Mouse (Mus musculus) heart, adult 2 months (tissue): Measurements from ENCODE around the gene Elovl7. TPM values are rescaled to one million over a fixed set of nuclear protein-coding genes. Genes with fewer than 3 reads are reported as not detected.
A peak's percentile ranks its signal among the peaks of the same experiment; 100 is the strongest.

Experiments
- DNase-seq, 2 experiments: peaks; one replicate each; pipeline ENCODE4 v3.0.0; 2021
- H3K27ac ChIP-seq: fragments of 200-600 bp; 2 replicates; pipeline ENCODE4 v1.8.1; 2022
- H3K27me3 ChIP-seq: fragments of 200-500 bp; 2 replicates; pipeline ENCODE4 v1.6.1; 2012; ENCODE audit warnings: mild to moderate bottlenecking, low read length, inconsistent platforms, mixed read lengths; ENCODE audit not compliant: control insufficient read depth, insufficient read depth
- H3K36me3 ChIP-seq: fragments of 200-500 bp; 2 replicates; pipeline ENCODE4 v1.6.1; 2012; ENCODE audit warnings: low read length, inconsistent platforms; ENCODE audit not compliant: control insufficient read depth, insufficient read depth
- H3K4me1 ChIP-seq: fragments of 200-500 bp; 2 replicates; pipeline ENCODE4 v1.6.1; 2011; ENCODE audit warnings: low read length; ENCODE audit not compliant: control insufficient read depth, insufficient read depth
- H3K4me3 ChIP-seq: fragments of 200-600 bp; 2 replicates; pipeline ENCODE4 v1.8.1; 2022
- H3K79me2 ChIP-seq: fragments of 200-500 bp; replicated peaks from 2 replicates; pipeline ENCODE4 v1.6.1; 2012; ENCODE audit warnings: mild to moderate bottlenecking, inconsistent platforms, low read length, moderate library complexity, mixed read lengths; ENCODE audit not compliant: control insufficient read depth, insufficient read depth
- H3K9ac ChIP-seq: fragments of 200-500 bp; 2 replicates; pipeline ENCODE4 v1.6.1; 2012; ENCODE audit warnings: low read depth, mild to moderate bottlenecking, control low read depth, inconsistent platforms, low read length, mixed read lengths
- CTCF ChIP-seq: fragments of 200-600 bp; IDR thresholded peaks from 2 replicates; pipeline ENCODE4 v1.8.1; 2022; ENCODE audit warnings: antibody characterized with exemption, mild to moderate bottlenecking, moderate library complexity
- EP300 ChIP-seq: fragments of 200-500 bp; IDR thresholded peaks from 2 replicates; pipeline ENCODE4 v1.6.1; 2011; ENCODE audit warnings: low read depth, low read length, control low read depth; ENCODE audit not compliant: insufficient read depth
- POLR2A ChIP-seq: fragments of 200-500 bp; IDR thresholded peaks from 2 replicates; pipeline ENCODE4 v1.6.1; 2011; ENCODE audit warnings: mild to moderate bottlenecking, low read depth, low read length, control low read depth; ENCODE audit not compliant: insufficient read depth
- WGBS: fragments of 180-500 bp; shearing (Covaris S2); methylation state at CpG from one replicate; pipeline ENCODE4 v1.1.7; 2018; 5-methylcytosine and 5-hydroxymethylcytosine counted together
- intact Hi-C: fragments of 180-260 bp; cut with DNase I; formaldehyde crosslinking; loops from one replicate; pipeline ENCODE4 v1.15.1; 2025
- polyA plus RNA-seq: library from polyadenylated mRNA; depleted of rRNA; stranded (reverse); fragments of >200 nt; gene quantifications from 2 replicates; pipeline ENCODE4 v1.2.3, GENCODE M21; 2012
- total RNA-seq, 2 experiments: library from RNA; stranded (reverse); gene quantifications; 2 replicates each; pipeline ENCODE4 v1.2.3; 2021

Elovl7 gene
- total and polyA plus RNA-seq, 3 experiments, result 0.18 to 0.29 (median 0.20) TPM

GRCm38 (mm10) chr13:108315702-108316486, 101.7 kb downstream of the Elovl7 start, which contains the start of gene Depdc1b:
Depdc1b (plus strand) TSS chr13:108316332.
- WGBS, result under 1% methylated on average over 48 of the region's 48 CpGs
- intact Hi-C loops, result loop anchor here (10.0 kb wide), 1 partner anchor 271 kb away; the partner anchor contains the start of gene Smim15
- TF ChIP-seq EP300 (peak; percentile 9; the same call in 1 of the 2 replicates), POLR2A (peak; percentile 24; the same call in 1 of the 2 replicates), CTCF (peak; percentile 71)
- H3K4me1 ChIP-seq, result peaks cover 3% of the 10 kb centered on the region
- H3K4me3 ChIP-seq, result peak within 1 kb of the TSS; percentile 78
- peak within 1 kb of the TSS; percentile 86 for H3K27ac ChIP-seq
- H3K27me3 ChIP-seq, result 0 out of 2 replicates have a peak, but pooled peaks cover 2% of the 10 kb centered on the region
- peak within 1 kb of the TSS; percentile 63 for H3K9ac ChIP-seq
- no peaks in the 10 kb centered on the region for H3K79me2 ChIP-seq
- no peaks in the 10 kb centered on the region for H3K36me3 ChIP-seq
- DNase-seq, result peak; percentile 96

- H3K27ac ChIP-seq, result no peak overlapping the region
- peaks cover 3% of the 10 kb centered on the region for H3K4me1 ChIP-seq
- 0% methylated on average over 32 of the region's 32 CpGs for WGBS
- 0 out of 2 replicates have a peak, but pooled peaks cover 2% of the 10 kb centered on the region for H3K27me3 ChIP-seq
- H3K9ac ChIP-seq, result peak overlapping the region; percentile 35; the same call in 1 of the 2 replicates
- H3K36me3 ChIP-seq, result no peaks in the 10 kb centered on the region
- peak overlapping the region; percentile 78 for H3K4me3 ChIP-seq
- TF ChIP-seq EP300 (no peak), POLR2A (no peak)
- DNase-seq, result peak in 1 of 2 experiments; percentile 11
- intact Hi-C loops, result loop anchor here (10.0 kb wide), 1 partner anchor 272 kb away; the partner anchor contains the start of gene Smim15
- H3K79me2 ChIP-seq, result no peaks in the 10 kb centered on the region
These were observed 102.3 kb downstream of the Elovl7 start for GRCm38 (mm10) chr13:108316487-108316903.

GRCm38 (mm10) chr13:108317414-108317813, 103.2 kb downstream of the Elovl7 start:
- H3K4me1 ChIP-seq, result peaks cover 3% of the 10 kb centered on the region
- intact Hi-C loops, result loop anchor here (10.0 kb wide), 1 partner anchor 273 kb away; the partner anchor contains the start of gene Smim15
- no peaks in the 10 kb centered on the region for H3K36me3 ChIP-seq
- H3K79me2 ChIP-seq, result no peaks in the 10 kb centered on the region
- 88% methylated on average over 2 of the region's 2 CpGs for WGBS
- no peak overlapping the region for H3K4me3 ChIP-seq
- no peaks in the 10 kb centered on the region for H3K27me3 ChIP-seq
- no peak for TF ChIP-seq CTCF
- H3K27ac ChIP-seq, result no peak overlapping the region
- no peak for DNase-seq
- no peak overlapping the region for H3K9ac ChIP-seq

- Histone ChIP-seq H3K27me3 (no peaks in the 10 kb centered on the region), H3K4me3 (no peak overlapping the region), H3K4me1 (peaks cover 3% of the 10 kb centered on the region), H3K79me2 (no peaks in the 10 kb centered on the region), H3K36me3 (no peaks in the 10 kb centered on the region), H3K9ac (no peak overlapping the region), H3K27ac (no peak overlapping the region)
- no peak for DNase-seq
- intact Hi-C loops, result loop anchor here (10.0 kb wide), 1 partner anchor 274 kb away; the partner anchor contains the start of gene Smim15
- TF ChIP-seq POLR2A (no peak), CTCF (no peak)
- WGBS, result 98% methylated on average over 8 of the region's 8 CpGs
These were observed 104.8 kb downstream of the Elovl7 start for GRCm38 (mm10) chr13:108319028-108319427.

GRCm38 (mm10) chr13:108320216-108320615, 106.0 kb downstream of the Elovl7 start:
- intact Hi-C loops, result no loop called here
- H3K27ac ChIP-seq, result no peak overlapping the region
- H3K27me3 ChIP-seq, result no peaks in the 10 kb centered on the region
- H3K4me1 ChIP-seq, result peaks cover 2% of the 10 kb centered on the region
- TF ChIP-seq POLR2A (no peak), CTCF (no peak), EP300 (no peak)
- DNase-seq, result no peak
- WGBS, result 91% methylated on average over 8 of the region's 8 CpGs
- no peaks in the 10 kb centered on the region for H3K36me3 ChIP-seq
- H3K79me2 ChIP-seq, result no peaks in the 10 kb centered on the region
- H3K9ac ChIP-seq, result no peak overlapping the region
- H3K4me3 ChIP-seq, result no peak overlapping the region

- no peak for DNase-seq
- no peak for TF ChIP-seq CTCF
- TF ChIP-seq EP300, result no peak
- TF ChIP-seq POLR2A, result no peak
- Histone ChIP-seq H3K4me3 (no peak overlapping the region), H3K27me3 (no peaks in the 10 kb centered on the region; the same call in 1 of the 2 replicates), H3K36me3 (no peaks in the 10 kb centered on the region), H3K79me2 (no peaks in the 10 kb centered on the region), H3K4me1 (no peaks in the 10 kb centered on the region), H3K9ac (no peak overlapping the region), H3K27ac (no peak overlapping the region)
- intact Hi-C loops, result no loop called here
- 95% methylated on average over 2 of the region's 2 CpGs for WGBS
These were observed 108.3 kb downstream of the Elovl7 start for GRCm38 (mm10) chr13:108322466-108322865.
